ENCODE assay signal across 23 mouse cellular contexts in the genomic region with DNA sequence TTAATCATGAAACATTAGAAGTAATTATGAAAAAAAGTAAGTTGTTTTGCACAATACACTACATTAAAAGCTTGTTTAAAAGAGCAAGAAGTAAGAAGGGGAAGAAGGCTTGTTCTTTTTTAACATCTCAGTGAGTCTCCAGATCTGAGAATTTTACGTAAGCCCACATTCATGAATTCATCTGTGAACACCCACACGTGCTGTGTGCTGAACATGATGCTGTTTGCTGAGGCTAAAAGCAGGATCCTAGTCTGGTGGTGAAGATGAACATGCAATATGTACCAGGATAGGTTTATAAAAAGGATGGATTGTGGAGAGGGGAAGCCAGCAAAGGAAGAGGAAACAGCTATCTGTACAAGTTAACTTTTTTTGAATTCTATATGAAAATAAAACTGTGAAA.
DNase-seq lines count a peak whose midpoint lies in the region; ATAC-seq lines count a peak whose summit lies in the region.
"Had no signal": no experiment of that assay in that cellular context is flagged by ENCODE, and none has a peak within 500 bp of the region (broad histone marks: within the 10 kb centered on the region; RNA-seq: fewer than 3 reads in every experiment).

No protein-coding gene starts in this region.

- no peaks in the 10 kb centered on the region for H3K36me3 ChIP-seq in kidney, embryonic 16.5 days (ENCODE audit: insufficient read depth, low read length)
- H3K36me3 ChIP-seq: limb, embryonic 10.5 days; midbrain, embryonic 13.5 days; neural tube, embryonic 12.5 days had no signal

- peak; percentile 94 for ATAC-seq in frontal cortex, adult (ENCODE audit: low TSS enrichment)
- ATAC-seq in kidney, embryonic 16.5 days (ENCODE audit: low FRiP score, low TSS enrichment) = no peak
- ATAC-seq: forebrain, embryonic 13.5 days; intestine, postnatal 0 days; lung, postnatal 0 days; midbrain, embryonic 13.5 days had no signal

- H3K4me2 ChIP-seq in kidney, embryonic 16.5 days (replicated peaks; ENCODE audit: low read depth, low read length) = no peak overlapping the region
- H3K4me2 ChIP-seq: forebrain, embryonic 13.5 days; heart, embryonic 11.5 days; midbrain, embryonic 13.5 days; neural tube, embryonic 12.5 days had no signal

- no peak overlapping the region for H3K9ac ChIP-seq in kidney, embryonic 16.5 days (replicated peaks; ENCODE audit: low read length)
- H3K9ac ChIP-seq: forebrain, embryonic 13.5 days; midbrain, embryonic 13.5 days; neural tube, embryonic 12.5 days had no signal

- intact Hi-C loops in left cerebral cortex, postnatal 25 days (cut with DNase I) = loop anchor here (2.0 to 5.0 kb wide), 2 partner anchors 75 to 121 kb away; no protein-coding TSS in a partner anchor

- no peak overlapping the region for H3K4me3 ChIP-seq in kidney, embryonic 16.5 days (ENCODE audit: low read length)
- H3K4me3 ChIP-seq: forebrain, embryonic 13.5 days; limb, embryonic 10.5 days; midbrain, embryonic 13.5 days; neural tube, embryonic 12.5 days had no signal

- H3K27ac ChIP-seq in kidney, embryonic 16.5 days (ENCODE audit: low read length) = no peak overlapping the region
- H3K27ac ChIP-seq: forebrain, embryonic 13.5 days; limb, embryonic 10.5 days; midbrain, embryonic 13.5 days; neural tube, embryonic 12.5 days had no signal

- H3K4me1 ChIP-seq in kidney, embryonic 16.5 days (ENCODE audit: insufficient read depth, low read length) = no peaks in the 10 kb centered on the region
- H3K4me1 ChIP-seq: forebrain, embryonic 13.5 days; limb, embryonic 10.5 days; midbrain, embryonic 13.5 days; neural tube, embryonic 12.5 days had no signal

- 80% methylated on average over 2 of the region's 2 CpGs for WGBS in kidney, embryonic 16.5 days

- no peaks in the 10 kb centered on the region for H3K27me3 ChIP-seq in kidney, embryonic 16.5 days (ENCODE audit: insufficient read depth, low read length)
- H3K27me3 ChIP-seq: forebrain, embryonic 13.5 days; midbrain, embryonic 13.5 days; neural tube, embryonic 12.5 days had no signal

- no peak for DNase-seq in frontal cortex, postnatal 25 days (ENCODE audit: low spot score in 2 of 2)
- DNase-seq in brain, adult 2 months (ENCODE audit: low read depth, low spot score) = peak; percentile 86
- peak; percentile 76 for DNase-seq in layer of hippocampus, adult 9-11 months
- DNase-seq in left cerebral cortex, postnatal 25 days (ENCODE audit: low spot score in 2 of 2) = peak; percentile 43 to 94
- DNase-seq in adrenal gland, adult 2 months = no peak
- DNase-seq in ovary, adult 18-20 months (ENCODE audit: low spot score) = no peak
- DNase-seq: adrenal gland, postnatal 14 days; cerebellum, adult 9-10 months; gastrocnemius, postnatal 14 days; heart, adult 11 months; kidney, postnatal 36 days; liver; retina, postnatal 1 day; thymus, postnatal 36 days had no signal

- no peaks in the 10 kb centered on the region for H3K9me3 ChIP-seq in kidney, embryonic 16.5 days (ENCODE audit: low read length)
- H3K9me3 ChIP-seq: forebrain, embryonic 13.5 days; limb, embryonic 10.5 days; midbrain, embryonic 13.5 days; neural tube, embryonic 12.5 days had no signal

Comparison
In these comparisons a context has a peak if more than half of its experiments do, and no peak if none do; other contexts are left out.
1. DNase-seq: peak in brain, adult 2 months (single experiment), layer of hippocampus, adult 9-11 months (single experiment) and left cerebral cortex, postnatal 25 days (2 of 2); none in frontal cortex, postnatal 25 days (0 of 2), adrenal gland, adult 2 months (single experiment) and ovary, adult 18-20 months (single experiment).